Mouse (Mus musculus) kidney, adult 2 months (tissue): ENCODE measurements around the gene Entpd5.

Source experiments
- CTCF ChIP-seq: fragments of 200-500 bp; conservative IDR thresholded peaks from 2 replicates; pipeline ENCODE4 v1.5.1; 2011; ENCODE audit warnings: low read depth, mild to moderate bottlenecking, control low read depth, low read length, moderate library complexity, mixed read lengths; ENCODE audit not compliant: insufficient read depth, insufficient read length
- POLR2A ChIP-seq: fragments of 200-500 bp; IDR thresholded peaks from one replicate; pipeline ENCODE4 v1.6.1; 2011; ENCODE audit warnings: low read depth, low read length, control low read depth

- TF ChIP-seq POLR2A (no peak), CTCF (no peak)
Observed at GRCm38 (mm10) chr12:84385408-84385807, 23.4 kb downstream of the Entpd5 start.
